Mouse (Mus musculus): ENCODE results near the gene Fam57b. TPM values are rescaled to one million over a fixed set of nuclear protein-coding genes. Genes with fewer than 3 reads are reported as not detected.
A peak's percentile ranks its signal among the peaks of the same experiment; 100 is the strongest.

Fam57b gene
- not detected in 2 replicates for polyA plus RNA-seq (2015; fragmentation: Nextera tagmentation; extraction: Ambion mirVana)

DNA sequence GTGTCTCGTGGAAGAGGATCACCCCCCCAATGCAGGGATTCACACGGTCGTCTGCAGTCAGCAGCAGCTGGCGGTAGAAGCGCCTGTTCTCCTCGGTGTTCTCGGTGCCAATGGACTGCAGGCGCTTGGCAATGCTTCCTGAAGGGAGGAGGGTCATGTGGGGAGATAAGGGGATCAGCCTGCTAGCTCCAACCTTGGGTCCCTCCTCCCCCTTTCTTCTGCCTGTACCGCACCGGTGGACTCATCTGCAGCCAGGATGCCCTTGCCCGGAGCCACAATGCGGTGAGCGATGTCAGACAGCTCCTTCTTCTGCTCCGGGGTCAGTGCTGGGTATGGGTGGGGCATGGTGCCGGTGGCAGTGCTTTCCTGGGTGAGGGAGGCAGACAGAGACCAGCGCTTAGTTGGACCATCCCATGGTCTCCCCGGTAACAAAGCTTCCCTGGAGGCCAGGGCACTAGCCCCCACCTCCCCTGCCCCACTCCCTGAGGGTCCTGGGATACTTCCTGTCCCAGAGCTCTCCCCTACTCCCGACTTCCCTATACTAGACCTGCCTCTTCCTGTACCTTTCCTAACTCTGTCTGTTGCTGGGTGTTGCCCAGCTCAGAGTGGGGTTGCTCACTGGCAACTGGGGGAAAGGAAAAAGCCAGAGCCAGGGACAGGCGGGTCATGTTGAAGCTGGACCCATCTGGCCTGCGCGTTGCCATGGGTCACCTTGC lies at the start of gene Fam57b:
Gene Fam57b (plus strand): TSS at position 258 of the 716 bp plus-strand sequence.
- H3K27me3 ChIP-seq: no peaks in the 10 kb centered on the region
- peak within 1 kb of the TSS; percentile 75 for H3K9ac ChIP-seq
- H3K9me3 ChIP-seq (replicated peaks): no peaks in the 10 kb centered on the region
- WGBS (ENCODE audit: insufficient replicate concordance): 7% methylated on average over 21 of the region's 21 CpGs
- peak within 1 kb of the TSS; percentile 82 for H3K4me3 ChIP-seq (replicated peaks)
- peaks cover 31% of the 10 kb centered on the region for H3K36me3 ChIP-seq (replicated peaks)
- H3K27ac ChIP-seq (replicated peaks): peak within 1 kb of the TSS; percentile 90
- H3K4me1 ChIP-seq (replicated peaks): peaks cover 88% of the 10 kb centered on the region
- no peak for ATAC-seq (ENCODE audit: insufficient read depth)
- peak within 1 kb of the TSS; percentile 97 for H3K4me2 ChIP-seq

DNA sequence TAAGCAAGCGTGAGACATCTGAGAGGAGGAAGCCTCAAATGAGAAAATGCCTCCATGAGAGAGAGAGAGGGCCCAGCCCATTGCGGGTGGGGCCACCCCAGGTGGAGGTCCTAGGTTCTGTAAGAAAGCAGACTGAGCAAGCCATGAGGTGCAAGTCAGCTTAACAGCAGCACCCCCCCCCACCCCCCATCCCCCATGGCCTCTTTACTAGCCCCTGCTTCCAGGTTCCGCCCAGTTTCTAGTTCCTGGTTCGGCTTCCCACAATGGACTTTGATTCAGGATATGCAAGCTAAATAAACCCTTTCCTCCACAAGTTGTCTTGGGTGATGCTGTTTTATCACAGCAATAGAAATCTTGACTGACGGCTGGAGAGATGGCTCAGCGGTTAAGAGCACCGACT lies 48.6 kb upstream of the Fam57b start:
- 67% methylated on average over 7 of the region's 7 CpGs for WGBS (ENCODE audit: insufficient replicate concordance)
- H3K36me3 ChIP-seq (replicated peaks): no peaks in the 10 kb centered on the region

DNA sequence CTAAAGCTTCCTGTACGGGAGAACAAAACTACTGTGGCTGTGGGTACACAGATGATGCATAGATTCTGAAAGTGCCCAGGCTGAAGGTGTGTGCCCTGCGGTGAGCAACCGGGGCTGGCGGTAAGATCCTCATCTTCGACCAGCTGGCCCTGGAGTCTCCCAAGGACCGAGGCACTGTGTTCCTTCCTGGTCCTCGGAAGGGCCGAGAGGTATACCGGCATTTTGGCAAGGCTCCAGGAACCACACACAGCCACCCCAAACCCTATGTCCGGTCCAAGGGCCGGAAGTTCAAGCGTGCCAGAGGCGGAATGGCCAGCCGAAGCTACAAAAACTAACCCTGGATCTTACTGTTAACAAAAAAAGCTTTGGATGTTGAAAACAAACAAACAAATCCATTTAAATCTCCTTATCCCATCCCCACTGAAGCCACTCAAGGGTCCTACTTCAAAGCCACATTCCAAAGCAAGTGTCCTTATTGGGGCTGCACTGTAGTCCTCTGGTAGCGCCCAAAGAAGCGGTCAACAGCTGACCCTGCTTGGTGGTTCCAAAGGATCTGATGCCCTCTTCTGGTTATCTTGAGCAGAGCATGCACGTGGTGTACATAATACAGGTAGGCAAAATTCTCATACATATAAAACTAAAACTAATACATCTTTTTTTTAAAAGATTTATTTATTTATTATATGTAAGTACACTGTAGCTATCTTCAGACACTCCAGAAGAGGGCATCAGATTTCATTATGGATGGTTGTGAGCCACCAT lies 47.7 kb upstream of the Fam57b start:
- Histone ChIP-seq H3K9me3 (replicated peaks) (no peaks in the 10 kb centered on the region), H3K4me1 (replicated peaks) (peaks cover 26% of the 10 kb centered on the region), H3K4me3 (replicated peaks) (no peak overlapping the region), H3K9ac (no peak overlapping the region), H3K27me3 (no peaks in the 10 kb centered on the region), H3K4me2 (no peak overlapping the region), H3K27ac (replicated peaks) (no peak overlapping the region), H3K36me3 (replicated peaks) (no peaks in the 10 kb centered on the region)
- ATAC-seq (ENCODE audit: insufficient read depth): no peak
- WGBS (ENCODE audit: insufficient replicate concordance): 85% methylated on average over 17 of the region's 17 CpGs

More for the DNA sequence above, 48.6 kb upstream of the Fam57b start:
- ATAC-seq (ENCODE audit: insufficient read depth): no peak
- peaks cover 18% of the 10 kb centered on the region for H3K4me1 ChIP-seq (replicated peaks)
- H3K4me3 ChIP-seq (replicated peaks): no peak overlapping the region
- H3K27ac ChIP-seq (replicated peaks): 0 out of 2 replicates have a peak overlapping the region, but pooled peaks have one; percentile 9
- H3K9ac ChIP-seq: no peak overlapping the region
- no peaks in the 10 kb centered on the region for H3K27me3 ChIP-seq
- H3K4me2 ChIP-seq: no peak overlapping the region
- H3K9me3 ChIP-seq (replicated peaks): no peaks in the 10 kb centered on the region

DNA sequence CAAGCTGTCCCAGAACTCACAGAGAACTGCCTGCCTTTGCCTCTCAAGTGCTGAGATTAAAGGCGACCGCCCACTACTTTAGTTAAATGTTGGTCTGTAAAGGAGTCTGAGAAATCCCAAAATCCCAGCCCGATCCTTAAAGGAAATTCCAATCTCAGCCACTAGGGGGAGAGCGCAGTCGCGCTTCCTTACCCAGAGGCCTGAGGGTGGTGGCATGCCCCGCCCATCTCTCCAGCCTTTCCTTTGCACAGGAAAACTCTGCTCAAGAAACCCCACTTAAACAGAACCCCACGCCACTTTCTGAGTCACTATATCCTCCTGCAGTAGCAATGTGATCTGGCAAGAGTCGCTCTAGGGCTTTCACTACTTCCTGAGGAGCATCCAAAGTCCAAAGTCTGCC lies 42.6 kb upstream of the Fam57b start:
- Histone ChIP-seq H3K36me3 (replicated peaks) (no peaks in the 10 kb centered on the region), H3K27ac (replicated peaks) (no peak overlapping the region), H3K4me3 (replicated peaks) (no peak overlapping the region), H3K4me2 (peak overlapping the region; percentile 33), H3K4me1 (replicated peaks) (peaks cover 26% of the 10 kb centered on the region), H3K9ac (0 out of 2 replicates have a peak overlapping the region, but pooled peaks have one; percentile 32), H3K27me3 (no peaks in the 10 kb centered on the region), H3K9me3 (replicated peaks) (no peaks in the 10 kb centered on the region)
- ATAC-seq (ENCODE audit: insufficient read depth): peak; percentile 30; the same call in 1 of the 2 replicates
- WGBS (ENCODE audit: insufficient replicate concordance): under 1% methylated on average over 9 of the region's 9 CpGs

DNA sequence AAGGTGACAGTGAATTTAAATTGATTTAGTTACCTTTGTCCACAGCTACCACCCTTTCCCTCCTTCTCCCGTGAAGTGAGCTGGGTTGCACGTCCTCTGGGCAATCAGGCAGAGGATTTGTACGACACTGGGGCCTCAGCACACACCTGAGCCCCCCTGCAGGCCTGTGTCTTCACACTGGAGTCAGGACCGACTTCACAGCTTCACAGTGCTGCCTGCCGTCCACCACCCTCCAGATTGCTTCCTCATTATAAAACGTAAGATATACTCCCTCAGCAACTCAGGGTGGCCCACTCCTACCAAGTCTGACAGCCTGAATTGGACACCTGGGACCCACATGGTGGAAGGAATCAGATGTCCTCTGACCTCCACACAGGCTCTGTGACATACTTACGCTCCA lies 38.9 kb upstream of the Fam57b start:
- Histone ChIP-seq H3K9ac (no peak overlapping the region), H3K27ac (replicated peaks) (no peak overlapping the region), H3K4me2 (no peak overlapping the region), H3K9me3 (replicated peaks) (no peaks in the 10 kb centered on the region), H3K4me3 (replicated peaks) (no peak overlapping the region), H3K36me3 (replicated peaks) (peaks cover 6% of the 10 kb centered on the region), H3K4me1 (replicated peaks) (peaks cover 62% of the 10 kb centered on the region), H3K27me3 (no peaks in the 10 kb centered on the region)
- no peak for ATAC-seq (ENCODE audit: insufficient read depth)
- 55% methylated on average over 7 of the region's 7 CpGs for WGBS (ENCODE audit: insufficient replicate concordance)

- ATAC-seq (ENCODE audit: insufficient read depth): peak; percentile 75
- no peaks in the 10 kb centered on the region for H3K27me3 ChIP-seq
- peak within 1 kb of the TSS; percentile 69 for H3K9ac ChIP-seq
- peaks cover 12% of the 10 kb centered on the region for H3K36me3 ChIP-seq (replicated peaks)
- H3K4me3 ChIP-seq (replicated peaks): peak within 1 kb of the TSS; percentile 67
- H3K4me1 ChIP-seq (replicated peaks): peaks cover 57% of the 10 kb centered on the region
- peak within 1 kb of the TSS; percentile 89 for H3K4me2 ChIP-seq
- 1% methylated on average over 33 of the region's 38 CpGs for WGBS (ENCODE audit: insufficient replicate concordance)
- H3K9me3 ChIP-seq (replicated peaks): no peaks in the 10 kb centered on the region
- peak within 1 kb of the TSS; percentile 84 for H3K27ac ChIP-seq (replicated peaks)
Observed at GRCm38 (mm10) chr7:126759050-126759671, 38.3 kb upstream of the Fam57b start, which contains the start of gene Mapk3. Gene Mapk3 (plus strand): TSS chr7:126759601.

DNA sequence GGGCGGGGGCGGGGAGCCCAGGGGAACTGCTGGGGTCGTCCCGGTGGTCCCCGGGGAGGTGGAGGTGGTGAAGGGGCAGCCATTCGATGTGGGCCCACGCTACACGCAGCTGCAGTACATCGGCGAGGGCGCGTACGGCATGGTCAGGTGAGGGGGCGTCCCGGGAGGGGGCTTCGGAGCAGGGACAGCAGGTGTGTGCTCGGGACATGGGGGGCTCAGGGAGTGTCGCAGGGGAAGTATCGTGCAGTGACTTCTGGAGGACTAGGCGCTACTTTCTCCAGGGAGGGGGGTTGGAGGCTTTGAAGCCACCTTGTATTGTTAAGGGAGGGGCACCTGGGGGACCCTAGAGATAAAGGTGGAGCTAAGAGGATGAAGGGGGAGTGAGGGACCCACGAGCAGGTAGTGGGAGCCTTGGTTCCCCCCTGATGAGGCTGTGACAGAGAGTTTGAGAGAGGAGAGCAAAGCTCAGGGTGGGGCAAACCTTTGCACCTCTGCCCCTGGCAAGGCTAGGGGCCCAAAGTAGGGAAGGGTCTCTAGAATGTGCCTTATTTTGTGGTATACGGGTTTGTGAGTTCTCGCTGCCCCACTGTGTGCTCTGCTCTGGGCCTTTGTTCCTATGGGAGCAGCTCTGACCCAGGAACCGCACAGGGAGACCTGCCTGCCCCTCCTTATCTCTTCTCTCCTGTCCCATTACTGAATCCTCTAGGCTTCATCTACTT lies 37.6 kb upstream of the Fam57b start:
- no peaks in the 10 kb centered on the region for H3K9me3 ChIP-seq (replicated peaks)
- peaks cover 55% of the 10 kb centered on the region for H3K4me1 ChIP-seq (replicated peaks)
- WGBS (ENCODE audit: insufficient replicate concordance): 0% methylated on average over 22 of the region's 24 CpGs
- peak overlapping the region; percentile 67 for H3K4me3 ChIP-seq (replicated peaks)
- ATAC-seq (ENCODE audit: insufficient read depth): peak; percentile 19
- no peaks in the 10 kb centered on the region for H3K27me3 ChIP-seq
- H3K36me3 ChIP-seq (replicated peaks): peaks cover 18% of the 10 kb centered on the region
- peak overlapping the region; percentile 69 for H3K9ac ChIP-seq
- peak overlapping the region; percentile 84 for H3K27ac ChIP-seq (replicated peaks)
- H3K4me2 ChIP-seq: peak overlapping the region; percentile 89

DNA sequence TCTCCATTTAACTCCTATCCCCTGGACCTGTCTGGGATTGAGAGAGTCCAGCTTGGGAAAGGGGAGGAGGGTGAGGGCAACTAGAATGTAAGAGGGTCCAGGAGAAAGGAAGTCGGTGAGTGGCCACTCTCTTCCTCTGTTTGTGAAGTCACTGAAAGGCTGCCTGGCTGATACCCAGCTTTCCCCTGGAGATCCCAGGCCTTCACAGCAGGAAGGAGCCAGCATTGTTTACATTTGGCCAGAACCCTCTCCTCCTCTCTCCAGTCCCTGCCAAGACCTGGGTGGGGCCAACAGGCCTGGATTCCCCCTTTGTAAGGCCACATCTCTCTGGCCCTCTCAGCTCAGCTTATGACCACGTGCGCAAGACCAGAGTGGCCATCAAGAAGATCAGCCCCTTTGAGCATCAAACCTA lies 37.1 kb upstream of the Fam57b start:
- Histone ChIP-seq H3K36me3 (replicated peaks) (peaks cover 24% of the 10 kb centered on the region), H3K27me3 (no peaks in the 10 kb centered on the region), H3K9ac (peak overlapping the region; percentile 69), H3K4me1 (replicated peaks) (peaks cover 55% of the 10 kb centered on the region), H3K4me3 (replicated peaks) (peak overlapping the region; percentile 67), H3K9me3 (replicated peaks) (no peaks in the 10 kb centered on the region), H3K27ac (replicated peaks) (peak overlapping the region; percentile 84), H3K4me2 (peak overlapping the region; percentile 89)
- WGBS (ENCODE audit: insufficient replicate concordance): 37% methylated on average over 3 of the region's 3 CpGs
- ATAC-seq (ENCODE audit: insufficient read depth): peak; percentile 10

DNA sequence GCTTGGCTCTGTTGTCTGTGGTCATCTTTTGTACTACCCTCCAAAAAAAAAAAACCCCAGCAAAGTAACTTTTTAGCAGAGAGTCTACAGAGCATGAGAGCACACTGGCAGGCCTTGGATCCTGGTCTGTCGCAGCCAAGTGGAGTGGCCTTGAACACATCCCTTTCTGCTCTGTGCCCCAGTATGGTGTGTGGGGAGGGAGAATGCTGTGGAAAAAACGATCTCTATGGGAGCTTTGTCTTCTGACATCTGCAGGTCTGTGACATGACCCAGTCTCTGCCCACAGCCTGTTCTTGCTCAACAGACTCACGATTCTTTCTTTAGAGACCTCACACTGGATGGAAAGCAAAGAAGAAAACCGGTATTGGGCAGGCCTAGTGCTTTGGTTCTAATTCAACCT lies 36.5 kb upstream of the Fam57b start:
- Histone ChIP-seq H3K4me3 (replicated peaks) (no peak overlapping the region), H3K4me2 (peak overlapping the region; percentile 89), H3K27me3 (no peaks in the 10 kb centered on the region), H3K27ac (replicated peaks) (peak overlapping the region; percentile 84), H3K36me3 (replicated peaks) (peaks cover 29% of the 10 kb centered on the region), H3K9me3 (replicated peaks) (no peaks in the 10 kb centered on the region), H3K9ac (no peak overlapping the region), H3K4me1 (replicated peaks) (peaks cover 60% of the 10 kb centered on the region)
- ATAC-seq (ENCODE audit: insufficient read depth): no peak
- 52% methylated on average over 4 of the region's 4 CpGs for WGBS (ENCODE audit: insufficient replicate concordance)

- no peaks in the 10 kb centered on the region for H3K27me3 ChIP-seq
- peak overlapping the region; percentile 89 for H3K4me2 ChIP-seq
- H3K9me3 ChIP-seq (replicated peaks): no peaks in the 10 kb centered on the region
- H3K4me1 ChIP-seq (replicated peaks): peaks cover 67% of the 10 kb centered on the region
- peaks cover 34% of the 10 kb centered on the region for H3K36me3 ChIP-seq (replicated peaks)
- no peak overlapping the region for H3K9ac ChIP-seq
- no peak overlapping the region for H3K4me3 ChIP-seq (replicated peaks)
- ATAC-seq (ENCODE audit: insufficient read depth): no peak
- 32% methylated on average over 6 of the region's 6 CpGs for WGBS (ENCODE audit: insufficient replicate concordance)
- H3K27ac ChIP-seq (replicated peaks): 0 out of 2 replicates have a peak overlapping the region, but pooled peaks have one; percentile 84
Observed at GRCm38 (mm10) chr7:126761529-126762067, 35.9 kb upstream of the Fam57b start.
